Mouse (Mus musculus): ENCODE data around the gene Sms.

DNA sequence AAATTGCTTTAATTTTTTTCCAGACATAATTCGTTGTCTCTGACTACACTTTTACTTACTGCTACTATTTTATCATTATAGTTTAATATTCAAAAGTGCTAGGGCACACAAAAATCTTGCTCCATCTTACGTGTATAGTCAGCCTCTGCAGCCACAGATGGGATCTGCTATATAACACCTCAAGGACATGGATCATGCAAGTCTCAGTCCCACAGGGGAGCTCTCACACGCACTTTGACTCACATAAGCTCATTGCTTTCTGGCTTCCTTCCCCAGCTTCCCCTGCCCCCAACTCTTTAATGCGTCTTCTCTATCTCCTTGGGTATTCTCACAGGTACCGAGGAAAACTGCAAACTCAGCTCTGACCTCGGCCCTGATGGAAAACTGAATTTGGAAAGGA is 87.2 kb downstream of the Sms start:
- TF ChIP-seq CTCF (IDR thresholded peaks at IDR 0.05; ENCODE audit: low read depth, low read length) (no peak), POLR2A (IDR thresholded peaks at IDR 0.05; ENCODE audit: borderline replicate concordance, low read depth, low read length) (no peak)

Data from bone marrow macrophage, adult 2 months (primary cell).